Mouse (Mus musculus): ENCODE measurements around the gene Sema4g.

DNA sequence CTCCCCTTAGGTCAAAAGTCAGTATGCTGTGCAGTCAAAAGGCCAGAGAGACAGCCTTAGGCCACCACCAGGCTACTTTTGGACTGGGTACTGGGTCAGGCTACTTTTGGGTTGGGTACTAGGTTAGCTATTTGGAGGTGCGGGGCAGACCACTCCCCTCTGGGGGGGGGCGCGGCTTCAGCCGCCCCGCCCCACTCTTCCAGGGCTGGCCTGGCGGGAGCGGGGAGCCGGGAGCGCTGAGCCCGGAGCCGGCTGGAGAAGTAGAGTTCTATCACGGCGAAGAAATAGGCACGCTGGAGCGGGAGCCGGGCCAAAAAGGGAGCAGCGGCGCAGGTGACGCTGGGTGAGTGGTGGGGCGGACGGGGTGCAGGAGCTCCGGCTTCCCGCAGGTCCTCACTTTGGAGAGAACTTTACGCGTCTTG is 26.1 kb downstream of the Sema4g start:
- TF ChIP-seq EP300 (IDR thresholded peaks at IDR 0.05; ENCODE audit: low read depth in 1 of 2, low read length in 2 of 2) (no peak), CTCF (IDR thresholded peaks at IDR 0.05 in 2 of 3, conservative IDR thresholded peaks at IDR 0.05 in 1 of 3; ENCODE audit: control insufficient read depth in 1 of 3, insufficient read depth in 1 of 3, low read depth in 2 of 3, low read length in 3 of 3, poor library complexity in 1 of 3, severe bottlenecking in 1 of 3) (no peak), POLR2A (IDR thresholded peaks at IDR 0.05; ENCODE audit: control insufficient read depth in 1 of 2, insufficient read depth in 1 of 2, low read depth in 1 of 2, low read length in 2 of 2, poor library complexity in 1 of 2) (no peak; a peak in 1 of 4 replicates), ZMIZ1 (IDR thresholded peaks at IDR 0.05; ENCODE audit: low read depth, low read length) (no peak), ZC3H11A (IDR thresholded peaks at IDR 0.05; ENCODE audit: low read depth, low read length) (no peak), RCOR1 (IDR thresholded peaks at IDR 0.05; ENCODE audit: low read depth, low read length) (no peak), ELF1 (IDR thresholded peaks at IDR 0.05; ENCODE audit: low read depth, low read length) (no peak), MAX (IDR thresholded peaks at IDR 0.05; ENCODE audit: low read length) (no peak), TAL1 (IDR thresholded peaks at IDR 0.05; ENCODE audit: low read length) (no peak), BHLHE40 (IDR thresholded peaks at IDR 0.05; ENCODE audit: borderline replicate concordance, low read depth, low read length) (no peak), ETS1 (IDR thresholded peaks at IDR 0.05; ENCODE audit: low read depth, low read length) (no peak), MEF2A (IDR thresholded peaks at IDR 0.05; ENCODE audit: extremely low read depth, insufficient replicate concordance, low read depth, low read length, poor library complexity, severe bottlenecking) (no peak), HCFC1 (IDR thresholded peaks at IDR 0.05; ENCODE audit: low read depth, low read length) (0 out of 2 replicates have a peak, but pooled peaks have one; percentile 19), POLR2AphosphoS2 (IDR thresholded peaks at IDR 0.05; ENCODE audit: low read length) (no peak)
